Mouse (Mus musculus) testis, adult 2 months (tissue): ENCODE results near the gene Frat1.

Experiments
- CTCF ChIP-seq: fragments of 200-500 bp; IDR thresholded peaks from 2 replicates; pipeline ENCODE4 v1.5.1; 2012; ENCODE audit warnings: low read depth, mild to moderate bottlenecking, inconsistent platforms, low read length, moderate library complexity; ENCODE audit not compliant: control insufficient read depth, insufficient read depth, insufficient replicate concordance
- POLR2A ChIP-seq: fragments of 200-500 bp; IDR thresholded peaks from 2 replicates; pipeline ENCODE4 v1.6.1; 2012; ENCODE audit warnings: low read depth, mild to moderate bottlenecking, inconsistent platforms, low read length, moderate library complexity; ENCODE audit not compliant: control insufficient read depth

- TF ChIP-seq CTCF (no peak), POLR2A (no peak)
These were observed 42.9 kb upstream of the Frat1 start for GRCm38 (mm10) chr19:41786896-41787295.
